Mouse (Mus musculus) liver, postnatal 0 days (tissue): ENCODE results near the gene Pnmt.

Experiments used
- CTCF ChIP-seq: sonication (generic); IDR thresholded peaks from 2 replicates; pipeline ENCODE4 v1.5.1; 2016; ENCODE audit warnings: antibody characterized with exemption, low read depth
- EP300 ChIP-seq: IDR thresholded peaks from 2 replicates; pipeline ENCODE4 v1.6.1; 2016; ENCODE audit warnings: antibody characterized with exemption, low read depth, mild to moderate bottlenecking

GRCm38 (mm10) chr11:98409341-98409822 is 23.1 kb downstream of the Pnmt start:
- TF ChIP-seq CTCF (no peak), EP300 (no peak)
